Mouse (Mus musculus) small intestine, adult 2 months (tissue): ENCODE measurements at regions not wholly inside any gene's neighbourhood (a gene's known extent, or its start where the extent isn't known, plus 50 kb on each side); places are given as distances from the start of the nearest gene placed in this dataset.

ENCODE experiments used
- CTCF ChIP-seq: fragments of 200-500 bp; IDR thresholded peaks from 2 replicates; pipeline ENCODE4 v1.5.1; 2012; ENCODE audit warnings: low read depth, mild to moderate bottlenecking, control low read depth, inconsistent platforms, low read length, moderate library complexity, mixed read lengths; ENCODE audit not compliant: insufficient replicate concordance, insufficient read length; ENCODE audit errors: extremely low read depth
- POLR2A ChIP-seq: fragments of 200-500 bp; IDR thresholded peaks from 2 replicates; pipeline ENCODE4 v1.6.1; 2012; ENCODE audit warnings: low read depth, mild to moderate bottlenecking, control low read depth, inconsistent platforms, low read length, moderate library complexity

DNA sequence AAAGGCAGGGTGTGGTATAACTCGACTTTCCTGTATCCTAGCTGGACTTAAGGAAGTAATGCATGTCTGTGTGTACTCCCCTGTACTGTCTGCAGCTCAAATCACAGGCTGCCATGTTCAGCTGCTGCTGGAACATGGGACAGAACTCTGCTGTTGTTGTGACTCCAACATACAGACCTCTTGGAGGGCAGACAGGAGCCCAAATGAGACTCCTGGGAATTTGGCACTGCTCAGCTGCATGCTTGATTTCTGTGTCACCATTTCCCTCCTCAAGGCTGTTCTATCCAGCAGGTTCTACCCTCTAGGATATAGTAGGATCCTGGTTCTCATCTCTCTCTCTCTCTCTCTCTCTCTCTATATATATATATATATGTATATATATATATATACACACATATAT is 125.0 kb downstream of the Dll1 start:
- TF ChIP-seq CTCF (no peak), POLR2A (no peak)
